Mouse (Mus musculus): ENCODE data around the gene Tbrg1. TPM values are rescaled to one million over a fixed set of nuclear protein-coding genes. Genes with fewer than 3 reads are reported as not detected.

Tbrg1 gene
- polyA plus RNA-seq, 1 experiment from 2014 or later = 128 TPM

DNA sequence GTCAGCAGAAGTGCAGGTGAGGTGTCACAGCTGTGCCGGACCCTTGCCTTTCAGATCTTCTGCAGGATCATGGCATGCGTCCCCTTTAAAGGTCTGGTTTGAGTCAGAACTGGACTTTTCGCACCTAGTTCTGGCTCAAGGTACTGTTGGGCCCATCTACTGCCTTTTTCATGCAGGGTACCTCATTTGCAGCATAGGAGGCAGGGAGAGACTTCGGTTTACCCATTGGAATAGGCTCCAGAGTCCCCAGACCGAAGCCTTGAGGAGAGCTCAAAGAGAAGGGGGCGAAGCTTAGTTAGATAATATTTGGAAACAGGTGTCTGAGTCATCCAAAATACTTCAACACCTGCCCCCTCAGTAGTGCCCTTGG, 43.2 kb downstream of the Tbrg1 start:
- H3K36me3 ChIP-seq (ENCODE audit: control insufficient read depth, insufficient read depth, low read length) = no peaks in the 10 kb centered on the region
- H3K9ac ChIP-seq (ENCODE audit: low read length) = peak overlapping the region; percentile 86
- ATAC-seq (replicated peaks; ENCODE audit: low FRiP score) (peak; percentile 47; the same call in 1 of the 2 replicates), DNase-seq (ENCODE audit: low spot score) (no peak)
- H3K4me2 ChIP-seq (ENCODE audit: low read depth, low read length, severe bottlenecking) = peak overlapping the region; percentile 79
- no peak overlapping the region for H3K27ac ChIP-seq (ENCODE audit: low read depth, low read length)
- H3K4me1 ChIP-seq (replicated peaks; ENCODE audit: control insufficient read depth, insufficient read depth, low read length) = peaks cover 7% of the 10 kb centered on the region; the same call in 1 of the 2 replicates
- H3K9me3 ChIP-seq (ENCODE audit: control insufficient read depth, low read length) = no peaks in the 10 kb centered on the region
- 20% methylated on average over 6 of the region's 6 CpGs for WGBS
- H3K27me3 ChIP-seq (ENCODE audit: control insufficient read depth, insufficient read depth, low read length) = no peaks in the 10 kb centered on the region
- H3K4me3 ChIP-seq (ENCODE audit: low read depth, low read length) = peak overlapping the region; percentile 67

DNA sequence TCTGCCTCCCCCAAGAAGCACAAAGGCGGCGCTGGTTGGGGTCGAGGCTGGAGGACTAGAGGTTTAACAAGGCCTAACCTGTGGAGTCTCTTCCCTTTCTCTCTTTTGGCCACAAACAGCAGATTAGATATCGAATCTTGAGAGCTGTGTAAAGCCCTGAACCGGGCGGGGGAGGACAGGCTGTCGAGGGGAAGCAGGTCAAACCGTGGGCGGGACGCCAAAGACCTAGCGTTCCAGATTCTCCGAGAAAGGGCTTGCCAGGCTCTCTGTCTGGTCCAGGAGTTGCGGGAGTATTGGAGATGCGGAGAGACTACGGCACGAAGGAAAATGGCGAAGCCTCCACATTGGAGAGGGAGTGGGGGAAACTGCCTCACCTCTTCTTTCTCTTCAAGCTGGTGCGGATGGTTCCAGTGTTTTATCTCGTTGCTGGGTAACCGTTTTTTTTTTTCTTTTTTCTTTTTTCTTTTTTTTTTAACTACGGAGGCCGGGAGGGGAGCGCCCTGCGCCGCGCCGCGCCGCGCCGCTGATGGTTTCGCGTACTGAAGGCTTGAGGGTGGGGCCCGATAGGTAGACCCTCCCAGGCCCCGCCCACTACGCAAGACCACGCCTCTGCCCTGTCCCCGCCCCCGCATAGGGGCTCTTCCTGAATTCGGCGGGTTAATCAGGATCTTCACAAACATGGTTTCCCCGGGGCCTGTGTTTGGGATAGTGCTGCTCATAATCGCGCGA, 43.8 kb downstream of the Tbrg1 start, which contains the start of gene Spa17:
TSS of gene Spa17 (minus strand) at position 541 of the 729 bp plus-strand sequence.
- peak; percentile 95 for DNase-seq (ENCODE audit: low spot score)
- Histone ChIP-seq H3K27me3 (ENCODE audit: control insufficient read depth, insufficient read depth, low read length) (no peaks in the 10 kb centered on the region), H3K9ac (ENCODE audit: low read length) (peak within 1 kb of the TSS; percentile 86), H3K9me3 (ENCODE audit: control insufficient read depth, low read length) (no peaks in the 10 kb centered on the region), H3K36me3 (ENCODE audit: control insufficient read depth, insufficient read depth, low read length) (no peaks in the 10 kb centered on the region), H3K4me2 (ENCODE audit: low read depth, low read length, severe bottlenecking) (peak within 1 kb of the TSS; percentile 79), H3K4me1 (replicated peaks; ENCODE audit: control insufficient read depth, insufficient read depth, low read length) (peaks cover 7% of the 10 kb centered on the region; the same call in 1 of the 2 replicates), H3K4me3 (ENCODE audit: low read depth, low read length) (peak within 1 kb of the TSS; percentile 67), H3K27ac (ENCODE audit: low read depth, low read length) (peak within 1 kb of the TSS; percentile 73; the same call in 1 of the 2 replicates)
- peak; percentile 96 for ATAC-seq (replicated peaks; ENCODE audit: low FRiP score)
- under 1% methylated on average over 45 of the region's 45 CpGs for WGBS

DNA sequence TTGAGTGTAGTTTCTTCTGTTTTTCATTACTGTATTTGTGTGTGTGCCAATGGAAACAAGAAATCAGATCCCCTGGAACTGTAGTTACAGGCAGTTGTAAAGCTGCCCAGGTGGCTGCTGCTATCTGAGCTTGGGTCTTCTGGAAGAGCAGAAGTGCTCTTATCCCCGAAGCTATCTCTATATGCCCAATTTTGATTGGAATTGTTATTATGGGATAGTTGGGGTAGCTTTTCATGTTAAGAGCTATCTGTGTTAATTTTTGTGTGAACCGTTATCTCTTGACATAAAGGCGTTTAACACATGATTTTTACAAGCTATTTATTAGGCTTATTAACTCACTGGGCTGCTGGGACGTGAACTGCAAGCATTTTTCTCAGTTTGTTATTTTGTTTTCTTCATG, 47.6 kb downstream of the Tbrg1 start:
- H3K9me3 ChIP-seq (ENCODE audit: control insufficient read depth, low read length) = no peaks in the 10 kb centered on the region
- WGBS = 79% methylated on average over 4 of the region's 4 CpGs
- H3K9ac ChIP-seq (ENCODE audit: low read length) = no peak overlapping the region

DNA sequence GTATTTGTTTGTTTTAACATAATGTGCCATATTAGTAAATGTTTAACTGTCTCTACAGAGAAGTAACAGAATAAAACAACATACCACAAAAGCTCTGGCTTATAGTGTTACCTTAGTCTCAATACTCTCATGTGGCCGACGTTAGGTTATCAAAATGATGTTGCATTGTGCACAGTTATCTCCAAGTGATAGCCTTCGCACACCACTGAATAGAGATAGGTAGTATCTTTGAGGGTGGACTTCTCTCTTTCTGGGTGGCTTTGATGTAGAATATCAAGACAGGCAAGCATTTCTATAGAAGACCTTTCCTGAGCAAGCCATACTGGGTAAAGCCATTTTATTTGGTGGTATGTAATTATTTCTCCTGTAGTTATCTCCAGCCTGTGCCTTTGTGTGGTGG, 52.0 kb downstream of the Tbrg1 start:
- no peaks in the 10 kb centered on the region for H3K36me3 ChIP-seq (ENCODE audit: control insufficient read depth, insufficient read depth, low read length)
- ATAC-seq (replicated peaks; ENCODE audit: low FRiP score) (no peak), DNase-seq (ENCODE audit: low spot score) (no peak)
- H3K4me3 ChIP-seq (ENCODE audit: low read depth, low read length) = no peak overlapping the region
- 88% methylated on average over 3 of the region's 3 CpGs for WGBS
- H3K27ac ChIP-seq (ENCODE audit: low read depth, low read length) = no peak overlapping the region
- H3K4me2 ChIP-seq (ENCODE audit: low read depth, low read length, severe bottlenecking) = no peak overlapping the region
- H3K4me1 ChIP-seq (replicated peaks; ENCODE audit: control insufficient read depth, insufficient read depth, low read length) = no peaks in the 10 kb centered on the region
- H3K27me3 ChIP-seq (ENCODE audit: control insufficient read depth, insufficient read depth, low read length) = no peaks in the 10 kb centered on the region
- H3K9me3 ChIP-seq (ENCODE audit: control insufficient read depth, low read length) = no peaks in the 10 kb centered on the region
- no peak overlapping the region for H3K9ac ChIP-seq (ENCODE audit: low read length)

More for the DNA sequence above, 47.6 kb downstream of the Tbrg1 start:
- H3K27ac ChIP-seq (ENCODE audit: low read depth, low read length) = no peak overlapping the region
- no peak for ATAC-seq (replicated peaks; ENCODE audit: low FRiP score)
- H3K4me1 ChIP-seq (replicated peaks; ENCODE audit: control insufficient read depth, insufficient read depth, low read length) = 0 out of 2 replicates have a peak, but pooled peaks cover 4% of the 10 kb centered on the region
- no peak for DNase-seq (ENCODE audit: low spot score)
- H3K4me2 ChIP-seq (ENCODE audit: low read depth, low read length, severe bottlenecking) = no peak overlapping the region
- no peaks in the 10 kb centered on the region for H3K27me3 ChIP-seq (ENCODE audit: control insufficient read depth, insufficient read depth, low read length)
- no peaks in the 10 kb centered on the region for H3K36me3 ChIP-seq (ENCODE audit: control insufficient read depth, insufficient read depth, low read length)
- H3K4me3 ChIP-seq (ENCODE audit: low read depth, low read length) = no peak overlapping the region

DNA sequence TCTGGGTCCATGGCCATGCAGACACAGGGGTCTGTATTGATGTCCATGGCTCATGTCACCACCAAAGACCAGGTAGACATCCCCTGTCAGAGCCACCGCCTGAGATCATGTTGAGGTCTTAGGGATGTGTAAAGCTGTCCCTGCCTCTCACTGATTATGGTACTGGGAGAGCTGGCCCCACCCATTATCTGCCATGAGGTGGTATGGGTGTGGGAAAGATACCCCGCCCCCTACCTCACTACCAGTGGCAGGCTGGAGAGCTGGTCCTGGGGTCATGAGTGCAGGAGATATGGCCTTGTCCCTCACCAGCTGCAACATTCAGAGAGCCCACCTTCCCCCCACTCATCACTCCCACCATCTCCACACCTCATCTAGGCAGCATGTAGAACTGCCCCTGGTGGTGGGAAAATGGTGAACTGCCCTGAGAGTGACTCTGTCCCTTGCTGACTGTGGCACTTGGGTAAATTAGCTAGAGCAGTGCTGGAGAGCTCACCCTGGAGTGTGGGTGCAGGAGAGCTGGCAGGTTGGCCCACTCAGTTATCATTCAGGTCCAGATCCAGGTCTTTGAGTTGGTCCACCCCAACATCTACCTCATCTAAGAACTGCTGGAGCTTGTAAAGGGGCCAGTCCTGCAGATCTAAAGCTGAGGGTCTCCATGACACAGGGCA, 56.4 kb downstream of the Tbrg1 start:
- Histone ChIP-seq H3K4me3 (ENCODE audit: low read depth, low read length) (no peak overlapping the region), H3K4me2 (ENCODE audit: low read depth, low read length, severe bottlenecking) (no peak overlapping the region), H3K36me3 (ENCODE audit: control insufficient read depth, insufficient read depth, low read length) (no peaks in the 10 kb centered on the region), H3K27me3 (ENCODE audit: control insufficient read depth, insufficient read depth, low read length) (no peaks in the 10 kb centered on the region), H3K9ac (ENCODE audit: low read length) (no peak overlapping the region), H3K27ac (ENCODE audit: low read depth, low read length) (no peak overlapping the region), H3K9me3 (ENCODE audit: control insufficient read depth, low read length) (no peaks in the 10 kb centered on the region), H3K4me1 (replicated peaks; ENCODE audit: control insufficient read depth, insufficient read depth, low read length) (no peaks in the 10 kb centered on the region)
- DNase-seq (ENCODE audit: low spot score) = no peak
- ATAC-seq (replicated peaks; ENCODE audit: low FRiP score) = no peak
- 86% methylated on average over 2 of the region's 2 CpGs for WGBS

Other genes with a start within 250 kb of the Tbrg1 start
- gene Robo3, start 224.1 kb downstream of the Tbrg1 start, polyA plus RNA-seq (2014; fragmentation: Nextera tagmentation; extraction: Ambion mirVana) = 19.5 and 19.6 TPM in 2 replicates
- 45.2 and 45.3 TPM in 2 replicates for gene Msantd2, start 168.0 kb downstream of the Tbrg1 start, polyA plus RNA-seq (2014; fragmentation: Nextera tagmentation; extraction: Ambion mirVana)
- 29.8 and 30.7 TPM in 2 replicates for gene Esam, start 129.2 kb downstream of the Tbrg1 start, polyA plus RNA-seq (2014; fragmentation: Nextera tagmentation; extraction: Ambion mirVana)
- 0.36 and 0.75 TPM in 2 replicates for gene Vsig2, start 118.1 kb downstream of the Tbrg1 start, polyA plus RNA-seq (2014; fragmentation: Nextera tagmentation; extraction: Ambion mirVana)
- gene Nrgn, start 104.4 kb downstream of the Tbrg1 start, polyA plus RNA-seq (2014; fragmentation: Nextera tagmentation; extraction: Ambion mirVana) = 2.7 and 3.4 TPM in 2 replicates
- gene Siae, start 101.6 kb downstream of the Tbrg1 start, polyA plus RNA-seq (2014; fragmentation: Nextera tagmentation; extraction: Ambion mirVana) = 8.0 and 8.5 TPM in 2 replicates
- gene Spa17, start 43.6 kb downstream of the Tbrg1 start, polyA plus RNA-seq (2014; fragmentation: Nextera tagmentation; extraction: Ambion mirVana) = 16.7 and 20.6 TPM in 2 replicates
- 0.32 TPM in 1 of 2 replicates, not detected in the other for gene Panx3, start 11.9 kb upstream of the Tbrg1 start, polyA plus RNA-seq (2014; fragmentation: Nextera tagmentation; extraction: Ambion mirVana)
- gene Olfr160, start 58.9 kb upstream of the Tbrg1 start, polyA plus RNA-seq (2014; fragmentation: Nextera tagmentation; extraction: Ambion mirVana) = not detected in 2 replicates
- gene Olfr874, start 87.8 kb upstream of the Tbrg1 start, polyA plus RNA-seq (2014; fragmentation: Nextera tagmentation; extraction: Ambion mirVana) = not detected in 2 replicates
- not detected in 2 replicates for gene Olfr875, start 114.5 kb upstream of the Tbrg1 start, polyA plus RNA-seq (2014; fragmentation: Nextera tagmentation; extraction: Ambion mirVana)
- gene Olfr876, start 145.7 kb upstream of the Tbrg1 start, polyA plus RNA-seq (2014; fragmentation: Nextera tagmentation; extraction: Ambion mirVana) = not detected in 2 replicates
- gene Olfr877, start 197.0 kb upstream of the Tbrg1 start, polyA plus RNA-seq (2014; fragmentation: Nextera tagmentation; extraction: Ambion mirVana) = 0.12 TPM in 1 of 2 replicates, not detected in the other
- gene Olfr145, start 239.4 kb upstream of the Tbrg1 start, polyA plus RNA-seq (2014; fragmentation: Nextera tagmentation; extraction: Ambion mirVana) = not detected in 2 replicates